Mouse (Mus musculus) forebrain, embryonic 14.5 days (tissue): ENCODE data around the gene Kmt2b. TPM values are rescaled to one million over a fixed set of nuclear protein-coding genes. Genes with fewer than 3 reads are reported as not detected.

Source experiments
- ATAC-seq: fragments of 200-750 bp; cut with Nextera tagmentation; 2 replicates; pipeline ENCODE4 v1.8.0; 2017; ENCODE audit warnings: mild to moderate bottlenecking, moderate library complexity
- DNase-seq: peaks from one replicate; pipeline ENCODE4 v3.0.0-alpha.2; 2015; ENCODE audit warnings: low spot score
- H3K27ac ChIP-seq: fragments of 300-500 bp; sonication (generic); 2 replicates; pipeline ENCODE4 v1.5.1; 2014; ENCODE audit warnings: low read depth, mild to moderate bottlenecking, control low read depth, low read length, moderate library complexity
- H3K27me3 ChIP-seq: fragments of 300-500 bp; sonication (generic); replicated peaks from 2 replicates; pipeline ENCODE4 v1.6.1; 2014; ENCODE audit warnings: low read length, control low read depth, mixed read lengths; ENCODE audit not compliant: control insufficient read depth, insufficient read depth
- H3K36me3 ChIP-seq: fragments of 300-500 bp; sonication (generic); 2 replicates; pipeline ENCODE4 v1.6.1; 2014; ENCODE audit warnings: low read length, control low read depth; ENCODE audit not compliant: control insufficient read depth, insufficient read depth
- H3K4me1 ChIP-seq: fragments of 300-500 bp; sonication (generic); 2 replicates; pipeline ENCODE4 v1.6.1; 2014; ENCODE audit warnings: antibody characterized with exemption, low read length, control low read depth; ENCODE audit not compliant: control insufficient read depth, insufficient read depth
- H3K4me2 ChIP-seq: fragments of 300-500 bp; sonication (generic); 2 replicates; pipeline ENCODE4 v1.6.1; 2014; ENCODE audit warnings: mild to moderate bottlenecking, control low read depth, low read length
- H3K4me3 ChIP-seq: fragments of 300-500 bp; sonication (generic); 2 replicates; pipeline ENCODE4 v1.5.1; 2014; ENCODE audit warnings: low read depth, low read length, control low read depth
- H3K9ac ChIP-seq: fragments of 300-500 bp; sonication (generic); 2 replicates; pipeline ENCODE4 v1.6.1; 2014; ENCODE audit warnings: mild to moderate bottlenecking, low read length, control low read depth, moderate library complexity
- H3K9me3 ChIP-seq: fragments of 300-500 bp; sonication (generic); replicated peaks from 2 replicates; pipeline ENCODE4 v1.6.1; 2016; ENCODE audit warnings: low read length, control low read depth, mixed read lengths; ENCODE audit not compliant: control insufficient read depth
- WGBS: fragments of 180-500 bp; shearing (Covaris S2); extraction: QIAGEN DNeasy Blood & Tissue Kit; methylation state at CpG from one replicate; pipeline ENCODE4 v1.1.7; 2014; 5-methylcytosine and 5-hydroxymethylcytosine counted together
- polyA plus RNA-seq: library from polyadenylated mRNA; unstranded; fragments of >200 nt; fragmentation: Nextera tagmentation; extraction: Ambion mirVana; gene quantifications from 2 replicates; pipeline ENCODE4 v1.2.1, GENCODE M21; 2014

Kmt2b gene
- polyA plus RNA-seq, 1 experiment from 2014 or later = 8.7 TPM

GRCm38 (mm10) chr7:30594510-30595024, 6.0 kb upstream of the Kmt2b start:
- Histone ChIP-seq H3K27me3 (no peaks in the 10 kb centered on the region), H3K36me3 (no peaks in the 10 kb centered on the region), H3K4me3 (no peak overlapping the region), H3K4me1 (no peaks in the 10 kb centered on the region), H3K9me3 (no peaks in the 10 kb centered on the region), H3K4me2 (no peak overlapping the region), H3K9ac (no peak overlapping the region), H3K27ac (no peak overlapping the region)
- WGBS = 67% methylated on average over 4 of the region's 4 CpGs
- DNase-seq (no peak), ATAC-seq (no peak)

- no peaks in the 10 kb centered on the region for H3K36me3 ChIP-seq
- ATAC-seq (no peak), DNase-seq (no peak)
- H3K4me3 ChIP-seq = no peak overlapping the region
- H3K4me2 ChIP-seq = no peak overlapping the region
- H3K27me3 ChIP-seq = no peaks in the 10 kb centered on the region
- H3K27ac ChIP-seq = no peak overlapping the region
- no peaks in the 10 kb centered on the region for H3K9me3 ChIP-seq
- WGBS = 75% methylated on average over 10 of the region's 10 CpGs
- no peak overlapping the region for H3K9ac ChIP-seq
- H3K4me1 ChIP-seq = no peaks in the 10 kb centered on the region
These were observed 5.3 kb upstream of the Kmt2b start for GRCm38 (mm10) chr7:30593579-30594509.

- no peak overlapping the region for H3K4me2 ChIP-seq
These were observed 4.4 kb upstream of the Kmt2b start for GRCm38 (mm10) chr7:30592772-30593423.

GRCm38 (mm10) chr7:30591605-30591951, 3.1 kb upstream of the Kmt2b start:
- H3K9ac ChIP-seq = peak overlapping the region; percentile 29; the same call in 1 of the 2 replicates
- H3K27me3 ChIP-seq = no peaks in the 10 kb centered on the region
- DNase-seq (no peak), ATAC-seq (no peak)
- H3K4me3 ChIP-seq = no peak overlapping the region
- no peaks in the 10 kb centered on the region for H3K9me3 ChIP-seq
- H3K4me1 ChIP-seq = peaks cover 7% of the 10 kb centered on the region
- peaks cover 5% of the 10 kb centered on the region for H3K36me3 ChIP-seq
- WGBS = 14% methylated on average over 4 of the region's 4 CpGs
- no peak overlapping the region for H3K27ac ChIP-seq
- H3K4me2 ChIP-seq = no peak overlapping the region

More at GRCm38 (mm10) chr7:30592772-30593423, 4.4 kb upstream of the Kmt2b start:
- H3K9ac ChIP-seq = no peak overlapping the region
- DNase-seq = no peak
- H3K4me1 ChIP-seq = no peaks in the 10 kb centered on the region
- no peaks in the 10 kb centered on the region for H3K27me3 ChIP-seq
- no peak overlapping the region for H3K4me3 ChIP-seq
- 58% methylated on average over 5 of the region's 5 CpGs for WGBS
- no peak overlapping the region for H3K27ac ChIP-seq
- no peaks in the 10 kb centered on the region for H3K36me3 ChIP-seq
- ATAC-seq = no peak
- no peaks in the 10 kb centered on the region for H3K9me3 ChIP-seq

GRCm38 (mm10) chr7:30590927-30591604, 2.5 kb upstream of the Kmt2b start:
- Histone ChIP-seq H3K4me1 (peaks cover 7% of the 10 kb centered on the region), H3K4me2 (no peak overlapping the region), H3K9me3 (no peaks in the 10 kb centered on the region), H3K27ac (no peak overlapping the region), H3K4me3 (no peak overlapping the region), H3K9ac (peak overlapping the region; percentile 29; the same call in 1 of the 2 replicates), H3K27me3 (no peaks in the 10 kb centered on the region), H3K36me3 (peaks cover 10% of the 10 kb centered on the region)
- no peak for ATAC-seq
- WGBS = 89% methylated on average over 9 of the region's 9 CpGs
- no peak for DNase-seq

- H3K9me3 ChIP-seq = no peaks in the 10 kb centered on the region
- DNase-seq = peak; percentile 92
- peaks cover 7% of the 10 kb centered on the region for H3K4me1 ChIP-seq
- peak overlapping the region; percentile 95 for H3K4me2 ChIP-seq
- H3K36me3 ChIP-seq = peaks cover 24% of the 10 kb centered on the region
- peak overlapping the region; percentile 98 for H3K4me3 ChIP-seq
- peak; percentile 71 for ATAC-seq
- H3K9ac ChIP-seq = peak overlapping the region; percentile 97
- peak overlapping the region; percentile 92 for H3K27ac ChIP-seq
- H3K27me3 ChIP-seq = no peaks in the 10 kb centered on the region
- 32% methylated on average over 39 of the region's 40 CpGs for WGBS
These were observed 1.1 kb upstream of the Kmt2b start for GRCm38 (mm10) chr7:30589435-30590301.

GRCm38 (mm10) chr7:30587842-30588667, 471 bp downstream of the Kmt2b start:
- under 1% methylated on average over 63 of the region's 67 CpGs for WGBS
- peak overlapping the region; percentile 98 for H3K4me3 ChIP-seq

More at GRCm38 (mm10) chr7:30587842-30588667, 471 bp downstream of the Kmt2b start:
- H3K4me1 ChIP-seq = peaks cover 7% of the 10 kb centered on the region
- peak overlapping the region; percentile 95 for H3K4me2 ChIP-seq
- peaks cover 40% of the 10 kb centered on the region for H3K36me3 ChIP-seq
- peak; percentile 29 for DNase-seq
- H3K9ac ChIP-seq = peak overlapping the region; percentile 97
- H3K27ac ChIP-seq = peak overlapping the region; percentile 92
- H3K9me3 ChIP-seq = no peaks in the 10 kb centered on the region
- H3K27me3 ChIP-seq = no peaks in the 10 kb centered on the region
- peak; percentile 48 for ATAC-seq
